Mouse (Mus musculus): ENCODE data around the gene Olfr1378. TPM values are rescaled to one million over a fixed set of nuclear protein-coding genes. Genes with fewer than 3 reads are reported as not detected.

Gene Olfr1378
- not detected in 2 replicates for total RNA-seq (2012; rRNA removed)
- not detected for polyA plus RNA-seq (2012; ENCODE audit: insufficient read depth in 1 of 2, insufficient read length in 2 of 2, low read depth in 1 of 2, low replicate concordance in 2 of 2, missing spikeins in 1 of 2)

GRCm38 (mm10) chr11:50966230-50966629, at the start of gene Olfr1378:
TSS of gene Olfr1378 (plus strand) at chr11:50966530.
- Histone ChIP-seq H3K9ac (ENCODE audit: control insufficient read depth, low read depth, low read length, poor library complexity, severe bottlenecking) (no peak within 1 kb of the TSS), H3K27me3 (ENCODE audit: control insufficient read depth in 1 of 2, insufficient read depth in 2 of 2, low read length in 2 of 2) (no peaks in the 10 kb centered on the region)
- DNase-seq (ENCODE audit: low read depth, low spot score) = no peak

GRCm38 (mm10) chr11:50930469-50931014, 35.8 kb upstream of the Olfr1378 start:
- H3K27ac ChIP-seq (ENCODE audit: control insufficient read depth, low read depth, low read length) = no peak overlapping the region
- no peaks in the 10 kb centered on the region for H3K4me1 ChIP-seq (ENCODE audit: control insufficient read depth in 1 of 2, insufficient read depth in 2 of 2, low read length in 2 of 2)
- H3K9me3 ChIP-seq (replicated peaks; ENCODE audit: insufficient read depth, low read length) = no peaks in the 10 kb centered on the region; the same call in 1 of the 2 replicates
- no peak overlapping the region for H3K4me3 ChIP-seq (ENCODE audit: control insufficient read depth in 1 of 2, insufficient read depth in 1 of 2, low read depth in 2 of 2, low read length in 2 of 2)
- no peaks in the 10 kb centered on the region for H3K79me2 ChIP-seq (ENCODE audit: control insufficient read depth, insufficient read depth, low read length, poor library complexity)
- no peak for DNase-seq (ENCODE audit: low read depth, low spot score)
- no peak overlapping the region for H3K9ac ChIP-seq (ENCODE audit: control insufficient read depth, low read depth, low read length, poor library complexity, severe bottlenecking)
- TF ChIP-seq TAL1 (IDR thresholded peaks at IDR 0.05; ENCODE audit: low read length) (no peak), E2F4 (IDR thresholded peaks at IDR 0.05; ENCODE audit: borderline replicate concordance, low read depth, low read length) (no peak), CTCF (IDR thresholded peaks at IDR 0.05 in 2 of 3, conservative IDR thresholded peaks at IDR 0.05 in 1 of 3; ENCODE audit: control insufficient read depth in 1 of 3, insufficient read depth in 1 of 3, low read depth in 2 of 3, low read length in 3 of 3, poor library complexity in 1 of 3, severe bottlenecking in 1 of 3) (no peak), MAFK (IDR thresholded peaks at IDR 0.05; ENCODE audit: borderline replicate concordance, low read depth, low read length) (no peak)
- no peaks in the 10 kb centered on the region for H3K27me3 ChIP-seq (ENCODE audit: control insufficient read depth in 1 of 2, insufficient read depth in 2 of 2, low read length in 2 of 2)
- H3K36me3 ChIP-seq (ENCODE audit: control insufficient read depth in 1 of 2, insufficient read depth in 2 of 2, low read length in 2 of 2) = no peaks in the 10 kb centered on the region

More at GRCm38 (mm10) chr11:50966230-50966629, at the start of gene Olfr1378:
- TF ChIP-seq CHD1 (IDR thresholded peaks at IDR 0.05; ENCODE audit: low read depth, low read length) = no peak
- TF ChIP-seq CTCF (IDR thresholded peaks at IDR 0.05 in 2 of 3, conservative IDR thresholded peaks at IDR 0.05 in 1 of 3; ENCODE audit: control insufficient read depth in 1 of 3, insufficient read depth in 1 of 3, low read depth in 2 of 3, low read length in 3 of 3, poor library complexity in 1 of 3, severe bottlenecking in 1 of 3) = no peak
- TF ChIP-seq GATA1 (IDR thresholded peaks at IDR 0.05; ENCODE audit: low read depth, low read length) = no peak
- H3K36me3 ChIP-seq (ENCODE audit: control insufficient read depth in 1 of 2, insufficient read depth in 2 of 2, low read length in 2 of 2) = no peaks in the 10 kb centered on the region
- no peak within 1 kb of the TSS for H3K27ac ChIP-seq (ENCODE audit: control insufficient read depth, low read depth, low read length)
- H3K4me1 ChIP-seq (ENCODE audit: control insufficient read depth in 1 of 2, insufficient read depth in 2 of 2, low read length in 2 of 2) = no peaks in the 10 kb centered on the region
- no peaks in the 10 kb centered on the region for H3K79me2 ChIP-seq (ENCODE audit: control insufficient read depth, insufficient read depth, low read length, poor library complexity)
- H3K9me3 ChIP-seq (replicated peaks; ENCODE audit: insufficient read depth, low read length) = no peaks in the 10 kb centered on the region
- H3K4me3 ChIP-seq (ENCODE audit: control insufficient read depth in 1 of 2, insufficient read depth in 1 of 2, low read depth in 2 of 2, low read length in 2 of 2) = no peak within 1 kb of the TSS

- no peaks in the 10 kb centered on the region; the same call in 1 of the 2 replicates for H3K9me3 ChIP-seq (replicated peaks; ENCODE audit: insufficient read depth, low read length)
- no peak overlapping the region for H3K4me3 ChIP-seq (ENCODE audit: control insufficient read depth in 1 of 2, insufficient read depth in 1 of 2, low read depth in 2 of 2, low read length in 2 of 2)
- H3K36me3 ChIP-seq (ENCODE audit: control insufficient read depth in 1 of 2, insufficient read depth in 2 of 2, low read length in 2 of 2) = no peaks in the 10 kb centered on the region
- H3K79me2 ChIP-seq (ENCODE audit: control insufficient read depth, insufficient read depth, low read length, poor library complexity) = no peaks in the 10 kb centered on the region
- DNase-seq (ENCODE audit: low read depth, low spot score) = no peak
- TF ChIP-seq CTCF (IDR thresholded peaks at IDR 0.05 in 2 of 3, conservative IDR thresholded peaks at IDR 0.05 in 1 of 3; ENCODE audit: control insufficient read depth in 1 of 3, insufficient read depth in 1 of 3, low read depth in 2 of 3, low read length in 3 of 3, poor library complexity in 1 of 3, severe bottlenecking in 1 of 3) (no peak), MYB (IDR thresholded peaks at IDR 0.05; ENCODE audit: low read depth, low read length) (no peak), UBTF (IDR thresholded peaks at IDR 0.05; ENCODE audit: borderline replicate concordance, insufficient read depth, low read depth, low read length) (no peak), RAD21 (IDR thresholded peaks at IDR 0.05; ENCODE audit: low read depth, low read length) (no peak), POLR2A (IDR thresholded peaks at IDR 0.05; ENCODE audit: control insufficient read depth in 1 of 2, insufficient read depth in 1 of 2, low read depth in 1 of 2, low read length in 2 of 2, poor library complexity in 1 of 2) (no peak), ETS1 (IDR thresholded peaks at IDR 0.05; ENCODE audit: low read depth, low read length) (no peak), MAZ (IDR thresholded peaks at IDR 0.05; ENCODE audit: low read depth, low read length) (no peak), JUND (IDR thresholded peaks at IDR 0.05; ENCODE audit: low read depth, low read length) (no peak), TBP (IDR thresholded peaks at IDR 0.05; ENCODE audit: low read depth, low read length) (no peak), ZKSCAN1 (IDR thresholded peaks at IDR 0.05; ENCODE audit: low read depth, low read length) (no peak), MEF2A (IDR thresholded peaks at IDR 0.05; ENCODE audit: extremely low read depth, insufficient replicate concordance, low read depth, low read length, poor library complexity, severe bottlenecking) (no peak), HCFC1 (IDR thresholded peaks at IDR 0.05; ENCODE audit: low read depth, low read length) (no peak), BHLHE40 (IDR thresholded peaks at IDR 0.05; ENCODE audit: borderline replicate concordance, low read depth, low read length) (no peak)
- no peak overlapping the region for H3K9ac ChIP-seq (ENCODE audit: control insufficient read depth, low read depth, low read length, poor library complexity, severe bottlenecking)
- no peak overlapping the region for H3K27ac ChIP-seq (ENCODE audit: control insufficient read depth, low read depth, low read length)
- H3K27me3 ChIP-seq (ENCODE audit: control insufficient read depth in 1 of 2, insufficient read depth in 2 of 2, low read length in 2 of 2) = no peaks in the 10 kb centered on the region
- no peaks in the 10 kb centered on the region for H3K4me1 ChIP-seq (ENCODE audit: control insufficient read depth in 1 of 2, insufficient read depth in 2 of 2, low read length in 2 of 2)
Measured at GRCm38 (mm10) chr11:50931021-50931420, 35.3 kb upstream of the Olfr1378 start.
